Mouse (Mus musculus): ENCODE measurements around the gene Frk.
"Not testable (repeated sequence)": the region's sequence is repeated elsewhere in the genome, so short reads cannot be mapped to it uniquely, and the experiment has no call there.

The Frk gene

GRCm38 (mm10) chr10:34618490-34618889 lies 135.3 kb downstream of the Frk start:
- DNase-seq, result no peak

- not testable (repeated sequence) for DNase-seq
Observed at GRCm38 (mm10) chr10:34620540-34620939, 137.3 kb downstream of the Frk start.

DNA sequence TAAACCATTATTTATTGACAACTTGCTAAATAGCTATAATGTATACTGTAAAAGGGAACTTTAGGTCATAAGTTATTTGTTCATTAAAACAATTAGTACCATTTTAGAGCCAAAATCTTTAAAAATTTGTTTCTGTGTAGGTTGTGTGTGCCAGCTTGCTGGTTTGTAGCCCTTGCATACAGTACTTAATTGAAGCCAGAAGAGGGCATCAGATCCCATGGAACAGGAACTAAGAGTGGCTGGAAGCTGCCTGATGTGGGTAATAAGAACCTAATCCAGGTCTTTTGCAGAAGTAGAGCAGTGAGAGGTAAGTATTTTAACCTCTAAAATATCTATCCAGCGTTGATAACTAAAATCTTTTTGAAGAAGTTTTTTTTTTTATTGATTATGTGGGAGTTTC lies 155.0 kb downstream of the Frk start:
- DNase-seq, result no peak

All from layer of hippocampus, adult 9-11 months (tissue).